Mouse (Mus musculus): ENCODE results near the gene Spen. TPM values are rescaled to one million over a fixed set of nuclear protein-coding genes. Genes with fewer than 3 reads are reported as not detected.

Gene Spen
- polyA plus RNA-seq, 1 experiment = 101 TPM

- Histone ChIP-seq H3K4me3 (replicated peaks) (no peak overlapping the region), H3K27me3 (replicated peaks) (no peaks in the 10 kb centered on the region), H3K36me3 (replicated peaks; ENCODE audit: low read length) (peaks cover 53% of the 10 kb centered on the region), H3K9me3 (no peaks in the 10 kb centered on the region), H3K4me1 (peaks cover 64% of the 10 kb centered on the region)
- no peak for TF ChIP-seq FLI1 (IDR thresholded peaks at IDR 0.05; ENCODE audit: low read length)
- TF ChIP-seq GATA1 (IDR thresholded peaks at IDR 0.05; ENCODE audit: borderline replicate concordance, low read length) = no peak
Measured at GRCm38 (mm10) chr4:141510457-141510856, 27.9 kb downstream of the Spen start.

GRCm38 (mm10) chr4:141506893-141507292 lies 31.5 kb downstream of the Spen start:
- no peak for TF ChIP-seq FLI1 (IDR thresholded peaks at IDR 0.05; ENCODE audit: low read length)
- TF ChIP-seq GATA1 (IDR thresholded peaks at IDR 0.05; ENCODE audit: borderline replicate concordance, low read length) = no peak
- Histone ChIP-seq H3K4me3 (replicated peaks) (peak overlapping the region; percentile 60), H3K27me3 (replicated peaks) (no peaks in the 10 kb centered on the region), H3K9me3 (peaks cover 12% of the 10 kb centered on the region), H3K36me3 (replicated peaks; ENCODE audit: low read length) (peaks cover 50% of the 10 kb centered on the region), H3K4me1 (peaks cover 54% of the 10 kb centered on the region)

GRCm38 (mm10) chr4:141506352-141506751 lies 32.0 kb downstream of the Spen start:
- H3K27me3 ChIP-seq (replicated peaks) = no peaks in the 10 kb centered on the region
- H3K9me3 ChIP-seq = peaks cover 12% of the 10 kb centered on the region
- TF ChIP-seq FLI1 (IDR thresholded peaks at IDR 0.05; ENCODE audit: low read length) (no peak), GATA1 (IDR thresholded peaks at IDR 0.05; ENCODE audit: borderline replicate concordance, low read length) (no peak)
- H3K4me3 ChIP-seq (replicated peaks) = no peak overlapping the region
- H3K36me3 ChIP-seq (replicated peaks; ENCODE audit: low read length) = peaks cover 48% of the 10 kb centered on the region
- peaks cover 55% of the 10 kb centered on the region for H3K4me1 ChIP-seq

DNA sequence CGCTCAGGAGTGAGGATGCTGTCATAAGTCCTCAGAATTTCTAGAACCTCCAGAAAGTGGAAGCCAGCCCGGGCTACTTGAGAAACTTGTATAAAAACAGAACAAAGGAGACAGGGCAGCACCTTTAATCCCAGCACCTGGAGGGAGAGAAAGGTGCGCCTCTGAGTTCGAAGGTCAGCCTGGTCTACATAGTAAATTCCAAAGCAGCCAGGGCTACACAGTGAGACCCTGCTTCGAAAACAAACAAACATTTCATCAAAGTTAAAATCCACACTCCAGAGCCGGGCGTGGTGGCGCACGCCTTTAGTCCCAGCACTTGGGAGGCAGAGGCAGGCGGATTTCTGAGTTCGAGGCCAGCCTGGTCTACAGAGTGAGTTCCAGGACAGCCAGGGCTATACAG lies 32.6 kb downstream of the Spen start:
- no peak for TF ChIP-seq FLI1 (IDR thresholded peaks at IDR 0.05; ENCODE audit: low read length)
- TF ChIP-seq GATA1 (IDR thresholded peaks at IDR 0.05; ENCODE audit: borderline replicate concordance, low read length) = no peak
- Histone ChIP-seq H3K4me1 (peaks cover 55% of the 10 kb centered on the region), H3K36me3 (replicated peaks; ENCODE audit: low read length) (peaks cover 45% of the 10 kb centered on the region), H3K27me3 (replicated peaks) (no peaks in the 10 kb centered on the region), H3K4me3 (replicated peaks) (no peak overlapping the region), H3K9me3 (peaks cover 12% of the 10 kb centered on the region)

DNA sequence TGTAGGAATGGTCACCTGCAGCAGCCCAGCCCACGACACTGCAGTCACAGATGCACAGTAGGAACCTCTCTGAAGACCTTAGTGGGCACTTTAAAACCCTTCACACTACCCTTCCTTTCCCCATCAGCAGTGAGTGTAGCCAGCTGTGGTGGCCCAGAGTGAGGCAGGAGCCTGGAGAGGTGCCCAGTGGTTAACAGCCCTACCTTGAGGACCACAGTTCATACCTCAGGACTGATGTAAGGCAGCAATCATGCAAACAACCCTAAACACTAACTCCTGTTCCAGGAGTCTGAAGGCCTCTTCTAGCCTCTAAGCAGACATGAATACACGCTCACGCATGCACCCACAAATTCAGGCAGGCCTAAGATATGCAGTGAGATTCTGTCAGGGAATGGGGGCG lies 33.9 kb downstream of the Spen start:
- Histone ChIP-seq H3K9me3 (peaks cover 12% of the 10 kb centered on the region), H3K4me1 (peaks cover 59% of the 10 kb centered on the region), H3K36me3 (replicated peaks; ENCODE audit: low read length) (peaks cover 50% of the 10 kb centered on the region), H3K4me3 (replicated peaks) (no peak overlapping the region), H3K27me3 (replicated peaks) (no peaks in the 10 kb centered on the region)
- TF ChIP-seq FLI1 (IDR thresholded peaks at IDR 0.05; ENCODE audit: low read length) = no peak
- TF ChIP-seq GATA1 (IDR thresholded peaks at IDR 0.05; ENCODE audit: borderline replicate concordance, low read length) = no peak

- TF ChIP-seq FLI1 (IDR thresholded peaks at IDR 0.05; ENCODE audit: low read length) (no peak), GATA1 (IDR thresholded peaks at IDR 0.05; ENCODE audit: borderline replicate concordance, low read length) (no peak)
- peaks cover 71% of the 10 kb centered on the region for H3K4me1 ChIP-seq
- H3K36me3 ChIP-seq (replicated peaks; ENCODE audit: low read length) = peaks cover 61% of the 10 kb centered on the region
- H3K27me3 ChIP-seq (replicated peaks) = no peaks in the 10 kb centered on the region
- H3K9me3 ChIP-seq = peaks cover 12% of the 10 kb centered on the region
- no peak overlapping the region for H3K4me3 ChIP-seq (replicated peaks)
Measured at GRCm38 (mm10) chr4:141502723-141503122, 35.7 kb downstream of the Spen start.

DNA sequence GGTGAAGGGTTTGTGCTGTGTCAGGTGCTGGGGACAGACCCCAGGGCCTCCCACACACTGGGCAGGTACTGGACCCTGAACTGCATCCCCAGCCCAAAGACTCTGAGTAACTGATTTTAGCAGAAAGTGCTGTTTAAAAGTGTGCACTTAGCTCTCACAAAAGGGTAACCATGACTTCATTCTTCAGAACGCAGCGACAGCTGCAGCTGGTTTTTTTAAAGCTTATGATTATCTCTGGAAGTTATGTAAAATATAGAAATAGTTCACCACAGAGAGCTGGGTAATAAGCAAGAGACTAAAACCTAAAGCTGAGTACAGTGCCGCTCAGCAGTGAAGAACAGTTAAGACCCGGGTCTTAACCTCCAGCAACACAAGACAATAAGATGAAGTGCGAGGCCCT lies 37.3 kb downstream of the Spen start:
- peaks cover 73% of the 10 kb centered on the region for H3K36me3 ChIP-seq (replicated peaks; ENCODE audit: low read length)
- TF ChIP-seq FLI1 (IDR thresholded peaks at IDR 0.05; ENCODE audit: low read length) (no peak), GATA1 (IDR thresholded peaks at IDR 0.05; ENCODE audit: borderline replicate concordance, low read length) (no peak)
- H3K4me1 ChIP-seq = peaks cover 70% of the 10 kb centered on the region
- H3K9me3 ChIP-seq = peaks cover 12% of the 10 kb centered on the region
- peak overlapping the region; percentile 56 for H3K4me3 ChIP-seq (replicated peaks)
- H3K27me3 ChIP-seq (replicated peaks) = no peaks in the 10 kb centered on the region

- H3K4me1 ChIP-seq = peaks cover 74% of the 10 kb centered on the region
- TF ChIP-seq FLI1 (IDR thresholded peaks at IDR 0.05; ENCODE audit: low read length) = no peak
- TF ChIP-seq GATA1 (IDR thresholded peaks at IDR 0.05; ENCODE audit: borderline replicate concordance, low read length) = no peak
- peaks cover 77% of the 10 kb centered on the region for H3K36me3 ChIP-seq (replicated peaks; ENCODE audit: low read length)
- no peaks in the 10 kb centered on the region for H3K27me3 ChIP-seq (replicated peaks)
- H3K9me3 ChIP-seq = peaks cover 12% of the 10 kb centered on the region
- H3K4me3 ChIP-seq (replicated peaks) = peak overlapping the region; percentile 52
Measured at GRCm38 (mm10) chr4:141500637-141501036, 37.8 kb downstream of the Spen start.

GRCm38 (mm10) chr4:141488670-141489069 lies 49.7 kb downstream of the Spen start:
- H3K4me1 ChIP-seq = peaks cover under 1% of the 10 kb centered on the region; the same call in 1 of the 2 replicates

DNA sequence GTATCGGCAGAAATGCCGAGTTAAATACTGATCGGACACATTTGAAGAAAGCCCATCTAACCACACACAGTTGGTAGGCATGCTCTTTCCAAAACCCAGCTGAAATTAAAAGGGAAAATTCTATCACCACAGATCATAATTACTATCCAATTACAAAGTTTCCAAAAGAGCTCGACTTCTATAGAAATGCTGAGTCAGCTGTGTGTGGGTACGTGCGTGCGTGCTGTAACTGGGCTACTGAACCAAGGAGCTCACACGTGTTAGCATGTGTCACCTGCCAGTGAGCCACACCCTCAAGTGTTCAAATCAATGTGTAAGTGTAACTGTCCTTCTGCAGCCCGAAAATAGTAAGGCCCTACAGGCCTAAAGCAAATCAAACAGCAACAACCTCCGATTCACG lies 50.8 kb downstream of the Spen start:
- Histone ChIP-seq H3K36me3 (replicated peaks; ENCODE audit: low read length) (peaks cover 99% of the 10 kb centered on the region), H3K4me3 (replicated peaks) (no peak overlapping the region), H3K4me1 (no peaks in the 10 kb centered on the region), H3K9me3 (no peaks in the 10 kb centered on the region), H3K27me3 (replicated peaks) (no peaks in the 10 kb centered on the region)
- TF ChIP-seq GATA1 (IDR thresholded peaks at IDR 0.05; ENCODE audit: borderline replicate concordance, low read length) (no peak), FLI1 (IDR thresholded peaks at IDR 0.05; ENCODE audit: low read length) (no peak)

More at GRCm38 (mm10) chr4:141488670-141489069, 49.7 kb downstream of the Spen start:
- no peak overlapping the region for H3K4me3 ChIP-seq (replicated peaks)
- TF ChIP-seq GATA1 (IDR thresholded peaks at IDR 0.05; ENCODE audit: borderline replicate concordance, low read length) (no peak), FLI1 (IDR thresholded peaks at IDR 0.05; ENCODE audit: low read length) (no peak)
- no peaks in the 10 kb centered on the region for H3K27me3 ChIP-seq (replicated peaks)
- H3K9me3 ChIP-seq = no peaks in the 10 kb centered on the region
- H3K36me3 ChIP-seq (replicated peaks; ENCODE audit: low read length) = peaks cover 99% of the 10 kb centered on the region

- no peaks in the 10 kb centered on the region for H3K4me1 ChIP-seq
- TF ChIP-seq GATA1 (IDR thresholded peaks at IDR 0.05; ENCODE audit: borderline replicate concordance, low read length) = no peak
- peaks cover 97% of the 10 kb centered on the region for H3K36me3 ChIP-seq (replicated peaks; ENCODE audit: low read length)
- H3K4me3 ChIP-seq (replicated peaks) = no peak overlapping the region
- H3K27me3 ChIP-seq (replicated peaks) = no peaks in the 10 kb centered on the region
- peaks cover 6% of the 10 kb centered on the region for H3K9me3 ChIP-seq
Measured at GRCm38 (mm10) chr4:141484071-141484470, 54.3 kb downstream of the Spen start.
